Mouse (Mus musculus): ENCODE measurements at regions not wholly inside any gene's neighbourhood (a gene's known extent, or its start where the extent isn't known, plus 50 kb on each side); places are given as distances from the start of the nearest gene placed in this dataset.

GRCm38 (mm10) chr17:67499783-67500641, 132.5 kb downstream of the Lrrc30 start:
- H3K27me3 ChIP-seq: no peaks in the 10 kb centered on the region
- no peak overlapping the region; the same call in 1 of the 2 replicates for H3K4me3 ChIP-seq
- 50% methylated on average over 28 of the region's 28 CpGs for WGBS
- H3K4me1 ChIP-seq: peaks cover 10% of the 10 kb centered on the region
- no peaks in the 10 kb centered on the region for H3K9me3 ChIP-seq (replicated peaks)
- no peaks in the 10 kb centered on the region for H3K36me3 ChIP-seq
- H3K27ac ChIP-seq: peak overlapping the region; percentile 1; the same call in 1 of the 2 replicates
- no peak overlapping the region for H3K9ac ChIP-seq
- H3K4me2 ChIP-seq (replicated peaks): peak overlapping the region; percentile 41
- peak; percentile 69 for ATAC-seq (ENCODE audit: low FRiP score)

GRCm38 (mm10) chr17:67497380-67497779, 135.1 kb downstream of the Lrrc30 start:
- no peaks in the 10 kb centered on the region for H3K36me3 ChIP-seq
- no peaks in the 10 kb centered on the region for H3K27me3 ChIP-seq
- H3K9me3 ChIP-seq (replicated peaks): no peaks in the 10 kb centered on the region
- H3K4me1 ChIP-seq: peaks cover 10% of the 10 kb centered on the region
- no peak for ATAC-seq (ENCODE audit: low FRiP score)
- no peak overlapping the region for H3K27ac ChIP-seq
- H3K9ac ChIP-seq: no peak overlapping the region
- no peak overlapping the region for H3K4me2 ChIP-seq (replicated peaks)
- no peak overlapping the region for H3K4me3 ChIP-seq
- WGBS: 88% methylated on average over 8 of the region's 8 CpGs

GRCm38 (mm10) chr17:67480463-67480862, 126.2 kb upstream of the Ptprm start:
- Histone ChIP-seq H3K4me1 (no peaks in the 10 kb centered on the region), H3K4me2 (replicated peaks) (no peak overlapping the region), H3K36me3 (no peaks in the 10 kb centered on the region), H3K4me3 (no peak overlapping the region), H3K9ac (no peak overlapping the region), H3K9me3 (replicated peaks) (no peaks in the 10 kb centered on the region), H3K27me3 (no peaks in the 10 kb centered on the region), H3K27ac (no peak overlapping the region)
- ATAC-seq (ENCODE audit: low FRiP score): no peak
- WGBS: 75% methylated on average over 5 of the region's 5 CpGs

GRCm38 (mm10) chr17:67473137-67473536, 118.9 kb upstream of the Ptprm start:
- H3K4me2 ChIP-seq (replicated peaks): no peak overlapping the region
- H3K36me3 ChIP-seq: no peaks in the 10 kb centered on the region
- no peak overlapping the region for H3K9ac ChIP-seq
- H3K27me3 ChIP-seq: no peaks in the 10 kb centered on the region
- no peaks in the 10 kb centered on the region for H3K4me1 ChIP-seq
- H3K9me3 ChIP-seq (replicated peaks): no peaks in the 10 kb centered on the region
- 21% methylated on average over 2 of the region's 2 CpGs for WGBS
- H3K4me3 ChIP-seq: no peak overlapping the region
- no peak for ATAC-seq (ENCODE audit: low FRiP score)
- no peak overlapping the region for H3K27ac ChIP-seq

GRCm38 (mm10) chr17:67458851-67459421, 104.7 kb upstream of the Ptprm start:
- H3K4me1 ChIP-seq: no peaks in the 10 kb centered on the region
- H3K27ac ChIP-seq: no peak overlapping the region
- H3K27me3 ChIP-seq: no peaks in the 10 kb centered on the region
- no peak overlapping the region for H3K9ac ChIP-seq
- no peak for ATAC-seq (ENCODE audit: low FRiP score)
- H3K36me3 ChIP-seq: no peaks in the 10 kb centered on the region
- 82% methylated on average over 4 of the region's 4 CpGs for WGBS
- no peak overlapping the region for H3K4me3 ChIP-seq
- no peaks in the 10 kb centered on the region for H3K9me3 ChIP-seq (replicated peaks)
- H3K4me2 ChIP-seq (replicated peaks): no peak overlapping the region

GRCm38 (mm10) chr17:67451966-67452365, 97.7 kb upstream of the Ptprm start:
- no peak for ATAC-seq (ENCODE audit: low FRiP score)
- no peaks in the 10 kb centered on the region for H3K9me3 ChIP-seq (replicated peaks)
- H3K4me1 ChIP-seq: no peaks in the 10 kb centered on the region
- WGBS: 81% methylated on average over 13 of the region's 13 CpGs
- no peaks in the 10 kb centered on the region for H3K36me3 ChIP-seq
- no peak overlapping the region for H3K27ac ChIP-seq
- no peak overlapping the region for H3K4me3 ChIP-seq
- no peak overlapping the region for H3K4me2 ChIP-seq (replicated peaks)
- no peak overlapping the region for H3K9ac ChIP-seq
- H3K27me3 ChIP-seq: no peaks in the 10 kb centered on the region

- Histone ChIP-seq H3K27ac (no peak overlapping the region), H3K9ac (no peak overlapping the region), H3K4me3 (no peak overlapping the region), H3K9me3 (replicated peaks) (no peaks in the 10 kb centered on the region), H3K4me1 (no peaks in the 10 kb centered on the region), H3K27me3 (no peaks in the 10 kb centered on the region), H3K4me2 (replicated peaks) (no peak overlapping the region), H3K36me3 (no peaks in the 10 kb centered on the region)
- no peak for ATAC-seq (ENCODE audit: low FRiP score)
- WGBS: 68% methylated on average over 2 of the region's 2 CpGs
Observed at GRCm38 (mm10) chr17:67451081-67451480, 96.8 kb upstream of the Ptprm start.

- no peak for ATAC-seq (ENCODE audit: low FRiP score)
- H3K36me3 ChIP-seq: no peaks in the 10 kb centered on the region
- H3K27ac ChIP-seq: no peak overlapping the region
- H3K4me2 ChIP-seq (replicated peaks): no peak overlapping the region
- H3K27me3 ChIP-seq: no peaks in the 10 kb centered on the region
- H3K4me3 ChIP-seq: no peak overlapping the region
- H3K9me3 ChIP-seq (replicated peaks): no peaks in the 10 kb centered on the region
- no peak overlapping the region for H3K9ac ChIP-seq
- WGBS: 88% methylated on average over 5 of the region's 5 CpGs
- H3K4me1 ChIP-seq: no peaks in the 10 kb centered on the region
Observed at GRCm38 (mm10) chr17:67450021-67450420, 95.8 kb upstream of the Ptprm start.

GRCm38 (mm10) chr17:67445986-67446385, 91.7 kb upstream of the Ptprm start:
- no peak for ATAC-seq (ENCODE audit: low FRiP score)
- Histone ChIP-seq H3K27me3 (no peaks in the 10 kb centered on the region), H3K9ac (no peak overlapping the region), H3K9me3 (replicated peaks) (0 out of 2 replicates have a peak, but pooled peaks cover 3% of the 10 kb centered on the region), H3K4me3 (no peak overlapping the region), H3K4me2 (replicated peaks) (no peak overlapping the region), H3K27ac (no peak overlapping the region), H3K4me1 (no peaks in the 10 kb centered on the region), H3K36me3 (no peaks in the 10 kb centered on the region)

GRCm38 (mm10) chr17:67440961-67441360, 86.7 kb upstream of the Ptprm start:
- Histone ChIP-seq H3K4me3 (no peak overlapping the region), H3K36me3 (no peaks in the 10 kb centered on the region), H3K9ac (no peak overlapping the region), H3K4me1 (no peaks in the 10 kb centered on the region), H3K4me2 (replicated peaks) (no peak overlapping the region), H3K9me3 (replicated peaks) (0 out of 2 replicates have a peak, but pooled peaks cover 3% of the 10 kb centered on the region), H3K27me3 (no peaks in the 10 kb centered on the region), H3K27ac (no peak overlapping the region)
- no peak for ATAC-seq (ENCODE audit: low FRiP score)
- WGBS: 64% methylated on average over 2 of the region's 2 CpGs

GRCm38 (mm10) chr17:67419956-67420711, 65.9 kb upstream of the Ptprm start:
- Histone ChIP-seq H3K4me2 (replicated peaks) (no peak overlapping the region), H3K9ac (no peak overlapping the region), H3K27me3 (no peaks in the 10 kb centered on the region), H3K36me3 (no peaks in the 10 kb centered on the region), H3K4me1 (no peaks in the 10 kb centered on the region), H3K4me3 (no peak overlapping the region), H3K27ac (no peak overlapping the region), H3K9me3 (replicated peaks) (no peaks in the 10 kb centered on the region)
- no peak for ATAC-seq (ENCODE audit: low FRiP score)
- WGBS: 90% methylated on average over 4 of the region's 4 CpGs

GRCm38 (mm10) chr17:67412546-67413250, 58.4 kb upstream of the Ptprm start:
- H3K9ac ChIP-seq: no peak overlapping the region
- H3K9me3 ChIP-seq (replicated peaks): no peaks in the 10 kb centered on the region
- no peaks in the 10 kb centered on the region for H3K36me3 ChIP-seq
- no peaks in the 10 kb centered on the region for H3K27me3 ChIP-seq
- ATAC-seq (ENCODE audit: low FRiP score): no peak
- H3K4me2 ChIP-seq (replicated peaks): no peak overlapping the region
- H3K4me1 ChIP-seq: no peaks in the 10 kb centered on the region
- no peak overlapping the region for H3K27ac ChIP-seq
- 91% methylated on average over 8 of the region's 8 CpGs for WGBS
- no peak overlapping the region for H3K4me3 ChIP-seq

Measured in hindbrain, embryonic 12.5 days (tissue).